Mouse (Mus musculus) liver (tissue): ENCODE results near the gene Dse.
"Not testable (repeated sequence)": the region's sequence is repeated elsewhere in the genome, so short reads cannot be mapped to it uniquely, and the experiment has no call there.

Experiments
- DNase-seq: peaks from one replicate; pipeline ENCODE4 v3.0.0-alpha.2; 2020; ENCODE audit warnings: mixed read lengths

Dse gene

DNA sequence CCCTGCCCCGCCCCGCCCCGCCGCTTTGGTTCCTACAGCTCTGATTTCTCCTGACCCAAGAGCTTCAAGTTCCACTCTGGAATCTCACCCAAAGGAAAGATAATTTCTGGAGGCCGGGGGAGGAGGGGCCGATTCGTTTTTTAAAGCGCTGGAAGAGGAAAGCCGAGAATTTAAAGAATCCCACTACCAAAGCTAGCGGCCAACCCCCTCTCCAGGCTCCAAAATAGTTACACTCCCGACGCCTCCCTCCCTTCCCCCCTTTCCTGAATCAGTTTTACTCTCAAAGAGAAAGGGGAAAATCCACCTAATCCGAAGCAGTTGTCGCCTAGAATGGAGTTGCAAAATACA lies at the start of gene Dse:
Dse (minus strand) TSS at position 213 of the 348 bp plus-strand sequence.
- DNase-seq: no peak

DNA sequence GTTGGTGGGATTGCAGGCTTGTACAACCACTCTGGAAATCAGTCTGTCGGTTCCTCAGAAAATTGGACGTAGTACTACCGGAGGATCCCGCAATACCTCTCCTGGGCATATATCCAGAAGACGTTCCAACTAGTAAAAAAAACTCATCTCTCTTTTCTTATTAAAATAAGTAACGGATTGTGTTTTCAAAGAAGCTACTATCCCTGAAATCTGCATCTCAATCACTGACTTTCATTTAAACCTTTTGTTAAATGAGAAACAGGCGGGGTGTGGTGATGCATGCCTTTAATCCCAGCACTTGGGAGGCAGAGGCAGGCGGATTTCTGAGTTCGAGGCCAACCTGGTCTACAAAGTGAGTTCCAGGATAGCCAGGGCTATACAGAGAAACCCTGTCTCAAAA lies 45.3 kb upstream of the Dse start:
- DNase-seq: not testable (repeated sequence)

DNA sequence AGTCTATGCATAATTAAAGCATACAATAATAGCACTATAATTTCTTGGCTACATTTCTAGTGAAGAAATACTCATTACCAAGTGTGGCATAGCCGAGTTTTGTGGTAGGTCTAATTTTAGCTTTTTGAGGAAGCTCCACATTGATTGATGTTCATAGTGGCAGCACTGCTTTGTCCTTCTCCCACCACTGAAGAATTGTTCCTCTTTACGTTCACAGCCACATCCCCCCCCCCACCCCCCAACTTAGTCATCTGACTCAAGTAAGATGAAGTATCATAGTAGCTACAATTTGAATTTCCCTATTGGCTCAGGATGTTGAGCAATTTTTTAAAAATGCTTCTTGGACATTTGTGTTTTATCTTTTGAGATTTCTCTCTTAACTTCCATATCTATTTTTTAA lies 42.1 kb upstream of the Dse start:
- peak; percentile 12 for DNase-seq

GRCm38 (mm10) chr10:34247757-34248156 lies 40.2 kb upstream of the Dse start:
- DNase-seq: no peak

DNA sequence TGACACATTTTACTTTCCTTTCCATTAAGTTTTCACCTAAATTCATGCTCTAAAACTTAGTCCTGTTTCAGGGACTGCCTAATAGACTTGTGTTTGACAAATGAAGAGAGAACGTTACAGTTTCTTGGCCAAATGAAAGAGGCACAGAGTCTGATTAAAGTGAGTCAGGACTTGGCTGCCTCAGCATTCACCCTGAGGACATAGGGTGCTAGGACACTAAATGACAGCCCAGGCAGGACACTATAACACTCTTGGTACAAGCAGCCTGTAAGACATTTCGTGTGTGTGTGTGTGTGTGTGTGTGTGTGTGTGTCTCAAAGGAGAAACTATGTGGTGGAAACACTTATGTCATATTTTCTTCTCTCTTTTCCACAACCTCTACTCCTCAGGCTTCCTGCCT lies 38.6 kb upstream of the Dse start:
- no peak for DNase-seq

DNA sequence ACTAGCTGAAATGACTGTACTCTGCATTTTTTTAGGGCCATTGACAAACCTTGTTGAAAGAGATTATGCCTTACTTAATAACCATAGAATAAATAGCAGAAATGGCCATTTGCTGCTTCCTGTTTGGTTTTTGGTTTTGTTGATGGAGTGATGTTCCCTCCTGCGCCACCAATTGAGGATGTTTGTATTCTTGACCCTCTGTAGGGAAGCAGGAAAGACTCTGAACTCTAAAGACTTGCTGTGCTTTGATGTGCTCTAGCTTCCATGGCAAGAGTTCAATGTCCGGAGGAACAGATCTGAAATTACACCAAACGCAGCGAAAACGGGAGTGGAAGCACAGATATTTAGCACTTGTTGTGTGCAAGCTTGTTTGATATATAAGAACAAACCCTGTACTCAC lies 37.2 kb upstream of the Dse start:
- no peak for DNase-seq

DNA sequence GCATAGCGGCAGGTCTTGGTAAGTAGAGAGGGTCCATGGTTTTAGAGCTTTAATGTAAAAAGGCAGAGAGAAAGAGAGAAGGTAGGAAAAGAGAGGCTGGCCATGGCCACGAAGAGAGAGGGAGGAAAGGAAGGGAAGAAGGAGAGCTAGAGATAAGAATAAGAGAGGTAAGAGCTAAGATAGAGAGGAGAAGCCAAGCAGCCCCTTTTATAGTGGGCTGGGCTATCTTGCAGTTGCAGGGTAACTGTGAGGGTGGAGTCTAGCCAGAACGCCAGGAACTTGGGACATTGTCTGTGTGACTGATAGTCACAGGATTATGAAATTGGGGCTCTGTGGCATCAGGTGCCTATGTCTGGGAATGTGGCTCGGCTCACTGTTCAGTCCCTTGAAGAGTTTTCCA lies 31.0 kb upstream of the Dse start:
- DNase-seq: peak; percentile 72

DNA sequence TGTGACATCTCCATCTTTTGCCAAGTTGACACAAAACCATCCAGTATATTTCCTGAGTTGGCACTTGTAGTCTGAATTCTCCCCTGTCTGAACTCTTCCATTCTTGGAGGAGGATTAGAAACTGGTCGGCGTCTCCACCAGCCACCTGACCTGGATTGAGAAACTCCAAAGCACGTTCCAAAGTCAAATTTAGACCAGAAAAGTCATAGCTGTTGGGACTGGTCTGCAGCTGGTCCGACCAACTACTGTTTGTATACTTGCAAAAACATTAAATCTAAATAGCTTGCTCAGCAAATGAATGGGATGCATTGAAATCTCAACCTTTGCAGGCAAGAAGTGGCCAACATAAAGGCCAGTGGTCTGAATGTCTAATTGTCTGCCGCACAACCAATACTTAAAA lies 29.1 kb upstream of the Dse start:
- DNase-seq: no peak

DNA sequence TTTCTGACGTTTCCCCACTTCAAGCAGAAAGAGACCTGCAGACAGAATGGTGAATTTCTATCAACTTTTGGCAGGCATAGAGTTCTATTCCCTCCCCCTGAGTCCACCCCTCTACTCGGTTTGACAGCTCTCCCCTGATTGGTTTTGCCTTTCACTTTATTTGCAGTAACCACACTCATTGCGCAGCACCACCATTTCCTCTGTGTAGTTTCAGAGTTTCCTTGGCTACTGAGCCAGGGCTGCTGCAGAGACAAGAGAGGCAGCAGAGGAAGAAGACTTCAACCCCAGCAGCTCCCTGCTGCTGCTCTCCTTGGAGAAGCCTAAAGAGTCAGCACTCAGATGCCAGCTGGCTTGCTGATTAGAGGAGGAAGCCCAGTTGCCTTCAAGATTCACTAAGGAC lies 27.9 kb upstream of the Dse start:
- peak; percentile 10 for DNase-seq

DNA sequence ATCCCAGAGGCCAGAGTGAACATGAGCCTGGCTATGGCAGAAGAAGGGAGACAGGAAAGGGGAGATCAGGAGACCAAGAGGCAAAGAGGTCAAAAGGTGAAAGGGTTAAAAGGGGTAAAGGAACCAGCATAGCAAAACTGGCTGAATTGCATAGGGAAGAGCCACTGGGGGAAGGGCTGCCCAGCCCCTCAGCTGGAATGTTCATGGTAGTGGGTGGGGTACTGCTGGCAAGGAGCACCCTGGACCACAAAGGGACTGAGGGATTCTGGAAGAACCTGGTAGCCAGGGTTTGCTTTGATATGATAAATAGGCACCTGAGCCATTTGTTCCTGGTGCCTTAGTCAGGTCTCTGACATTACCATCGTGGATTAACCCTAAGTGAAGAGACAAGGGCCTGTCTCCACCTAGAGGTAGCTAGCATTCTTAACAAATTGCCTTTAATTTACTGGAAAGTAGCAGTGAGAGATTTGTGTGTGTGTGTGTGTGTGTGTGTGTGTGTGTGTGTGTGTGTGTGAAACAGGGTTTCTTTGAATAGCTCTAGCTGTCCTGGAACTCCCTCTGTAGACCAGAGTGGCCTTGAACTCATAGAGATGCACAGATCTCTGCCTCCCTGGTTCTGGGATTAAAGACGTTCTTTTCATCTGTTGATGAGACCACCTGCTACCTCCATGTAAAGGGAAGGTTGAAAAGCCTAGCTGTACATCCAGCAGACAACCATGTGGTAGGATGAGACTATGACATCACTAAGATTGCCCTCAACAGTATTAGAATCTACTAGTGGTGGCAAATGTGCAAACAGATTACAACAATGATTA lies 26.6 kb upstream of the Dse start:
- DNase-seq: no peak

DNA sequence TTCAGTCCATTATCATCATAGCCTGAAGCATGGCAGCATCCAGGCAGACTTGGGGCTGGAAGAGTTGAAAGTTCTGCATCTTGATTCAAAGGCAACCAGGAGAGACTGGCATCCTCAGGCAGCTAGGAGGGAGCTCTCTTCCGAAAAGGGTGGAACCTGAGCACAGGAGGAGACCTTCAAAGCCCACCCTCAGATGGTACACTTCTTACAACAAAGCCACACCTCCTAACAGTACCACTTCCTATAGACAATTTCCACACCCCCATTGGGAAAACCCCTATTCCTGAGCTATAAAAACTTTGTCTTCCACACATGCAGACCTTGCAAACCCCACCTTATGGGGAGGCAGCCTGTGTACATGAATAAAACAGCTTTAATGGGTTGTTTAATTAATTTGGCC lies 25.9 kb upstream of the Dse start:
- no peak for DNase-seq

DNA sequence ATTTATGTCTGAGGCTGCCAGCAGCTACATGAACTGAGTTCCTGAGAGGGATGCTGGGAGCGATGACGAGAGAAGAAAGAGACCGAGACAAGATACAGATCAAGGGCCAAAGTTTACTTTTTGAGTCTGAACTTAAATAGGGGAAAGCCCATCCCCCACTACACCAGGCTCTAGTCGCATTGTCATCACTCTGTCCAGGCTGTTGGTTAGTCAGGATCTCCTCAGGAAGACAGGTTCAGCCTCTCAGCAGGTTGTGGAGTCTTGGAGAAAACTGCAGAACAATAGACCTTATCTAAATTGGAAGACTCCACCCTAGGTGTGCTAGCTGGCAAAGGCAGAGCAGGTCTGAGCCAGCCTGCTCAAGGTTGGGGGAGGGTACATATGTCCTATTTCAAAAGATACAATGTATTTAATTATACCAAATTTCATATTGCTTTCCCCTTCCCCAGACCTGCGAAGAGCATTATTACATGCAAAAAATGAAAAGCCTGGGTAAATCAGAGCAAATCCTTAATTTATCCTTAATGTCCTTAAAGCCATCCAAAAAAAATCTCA lies 22.7 kb upstream of the Dse start:
- DNase-seq: no peak

DNA sequence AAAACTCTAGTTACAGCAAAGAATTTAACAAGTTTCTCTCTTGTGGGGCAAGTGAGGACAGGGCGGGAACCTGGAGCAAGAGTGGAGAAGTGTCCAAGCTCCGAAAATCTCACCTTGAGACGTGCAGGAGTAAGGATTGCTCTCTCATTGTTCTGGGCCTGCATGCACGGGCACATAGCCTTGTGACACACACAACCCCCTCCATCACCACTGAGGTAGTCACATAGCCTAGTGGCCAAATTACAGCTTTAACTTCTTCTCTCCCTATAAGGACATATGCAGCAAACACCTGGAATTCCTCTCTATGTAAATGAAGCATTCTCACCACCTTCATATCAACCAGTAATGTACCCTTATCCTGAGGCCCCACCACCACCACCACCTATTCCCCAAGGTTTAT lies 22.0 kb upstream of the Dse start:
- DNase-seq: no peak

GRCm38 (mm10) chr10:34223660-34224059 lies 16.1 kb upstream of the Dse start:
- peak; percentile 22 for DNase-seq

GRCm38 (mm10) chr10:34221909-34222620 lies 14.6 kb upstream of the Dse start:
- DNase-seq: no peak

GRCm38 (mm10) chr10:34218191-34218590 lies 10.7 kb upstream of the Dse start:
- DNase-seq: no peak

GRCm38 (mm10) chr10:34215667-34216066 lies 8.2 kb upstream of the Dse start:
- no peak for DNase-seq

DNA sequence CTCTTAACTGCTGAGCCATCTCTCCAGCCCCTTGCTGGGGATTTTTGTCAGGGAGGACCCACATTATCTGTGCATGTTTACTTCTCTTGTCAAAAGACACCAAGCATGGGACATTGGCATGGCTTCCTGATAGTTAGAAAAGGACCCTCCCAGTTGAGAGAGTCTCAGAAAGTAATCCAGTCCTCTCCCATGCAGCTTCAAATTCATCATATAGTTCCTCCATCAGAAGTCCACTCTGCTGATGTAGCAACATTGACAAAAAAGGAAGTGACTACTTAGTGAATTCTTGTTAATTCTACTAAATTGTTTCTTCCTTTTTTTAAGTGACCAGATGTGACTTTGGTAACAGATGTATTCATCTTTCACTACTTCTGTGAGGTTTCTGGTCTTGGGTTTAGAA lies 2.4 kb upstream of the Dse start:
- no peak for DNase-seq

DNA sequence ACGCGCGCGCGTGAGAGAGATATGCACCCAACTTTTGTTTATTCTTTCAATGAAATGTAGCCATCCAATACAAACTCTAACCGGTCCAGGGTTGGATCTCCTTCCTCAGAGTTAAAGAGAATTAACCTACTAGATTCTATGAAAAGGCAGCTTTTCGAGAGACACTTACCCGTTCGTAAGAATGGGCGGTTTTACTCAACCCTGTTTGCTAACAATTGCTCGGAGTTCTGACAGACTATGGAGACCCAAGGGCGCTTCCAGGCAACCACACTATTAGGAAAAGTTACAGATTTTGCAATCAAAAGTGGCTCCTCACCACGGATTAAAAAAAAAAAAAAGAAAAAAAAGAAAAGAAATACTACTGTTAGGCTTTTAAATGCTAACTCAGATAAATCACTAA lies 516 bp upstream of the Dse start:
- no peak for DNase-seq

- peak; percentile 65 for DNase-seq
Measured at GRCm38 (mm10) chr10:34206783-34207502, 572 bp downstream of the Dse start.

- peak; percentile 31 for DNase-seq
Measured at GRCm38 (mm10) chr10:34206436-34206782, 1.1 kb downstream of the Dse start.

DNA sequence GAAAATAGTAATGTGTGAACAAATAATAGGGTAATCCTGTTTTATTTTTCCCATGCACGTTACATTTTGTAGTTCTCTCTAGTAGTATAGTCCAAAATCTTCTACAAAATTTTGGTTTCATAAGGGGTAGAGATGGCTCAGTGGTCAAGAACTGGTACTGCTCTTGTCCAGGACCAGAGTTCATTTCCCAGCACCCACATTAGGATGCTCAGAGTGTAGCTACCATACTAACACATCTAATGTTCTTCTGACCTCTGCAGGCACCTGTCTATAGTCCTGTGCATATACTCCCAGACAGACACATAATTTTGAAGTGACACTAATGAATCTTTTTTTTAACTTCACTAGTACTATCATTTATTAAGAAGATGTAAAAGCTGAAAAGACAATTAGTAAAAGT lies 1.7 kb downstream of the Dse start:
- DNase-seq: no peak

DNA sequence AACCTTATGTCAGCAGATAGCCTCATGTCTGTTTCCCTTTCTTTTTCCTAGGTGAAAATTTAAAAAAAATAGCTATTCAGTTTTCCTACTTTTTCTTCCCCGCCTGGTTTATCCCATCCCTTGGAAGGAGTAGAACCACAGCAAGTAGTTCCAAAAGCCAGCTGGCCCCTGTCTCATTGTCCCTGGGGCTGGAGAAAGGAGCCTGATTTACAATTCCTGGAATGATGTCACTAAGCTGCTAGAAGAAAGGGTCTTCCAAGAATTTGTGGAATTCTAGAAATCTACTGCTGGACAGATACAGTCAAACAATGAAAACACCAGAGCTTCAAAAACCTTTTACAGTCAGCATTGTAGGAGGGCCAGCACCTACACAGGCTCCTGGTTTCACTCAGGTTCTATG lies 6.8 kb downstream of the Dse start:
- no peak for DNase-seq

- no peak for DNase-seq
Measured at GRCm38 (mm10) chr10:34198574-34198973, 8.9 kb downstream of the Dse start.
